Mouse (Mus musculus): Measurements from ENCODE around the gene Atp6v0c.

Gene Atp6v0c

DNA sequence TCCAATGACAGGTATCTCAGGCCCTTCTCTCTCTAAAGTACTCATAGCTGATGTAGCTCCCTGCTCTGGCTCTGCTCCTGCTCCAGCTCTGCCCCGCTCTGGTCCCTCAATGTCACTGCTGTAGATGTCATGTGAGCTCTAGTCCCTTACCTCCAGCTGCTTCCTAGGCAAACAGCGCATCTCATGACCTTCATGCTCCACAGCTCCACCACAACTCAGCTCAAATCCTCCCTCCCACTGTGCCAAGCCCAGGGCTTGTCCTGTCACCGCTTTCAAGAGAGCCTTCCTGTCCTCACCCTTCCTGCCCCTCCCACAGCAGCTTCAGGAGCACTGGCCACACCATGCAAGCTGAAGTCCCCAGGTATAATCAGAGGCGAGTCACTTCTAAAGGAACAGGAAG lies 30.2 kb upstream of the Atp6v0c start:
- DNase-seq (ENCODE audit: low read depth in 2 of 2, low spot score in 2 of 2): no peak

GRCm38 (mm10) chr17:24199252-24199651 lies 29.8 kb upstream of the Atp6v0c start:
- DNase-seq (ENCODE audit: low read depth in 2 of 2, low spot score in 2 of 2): no peak

DNA sequence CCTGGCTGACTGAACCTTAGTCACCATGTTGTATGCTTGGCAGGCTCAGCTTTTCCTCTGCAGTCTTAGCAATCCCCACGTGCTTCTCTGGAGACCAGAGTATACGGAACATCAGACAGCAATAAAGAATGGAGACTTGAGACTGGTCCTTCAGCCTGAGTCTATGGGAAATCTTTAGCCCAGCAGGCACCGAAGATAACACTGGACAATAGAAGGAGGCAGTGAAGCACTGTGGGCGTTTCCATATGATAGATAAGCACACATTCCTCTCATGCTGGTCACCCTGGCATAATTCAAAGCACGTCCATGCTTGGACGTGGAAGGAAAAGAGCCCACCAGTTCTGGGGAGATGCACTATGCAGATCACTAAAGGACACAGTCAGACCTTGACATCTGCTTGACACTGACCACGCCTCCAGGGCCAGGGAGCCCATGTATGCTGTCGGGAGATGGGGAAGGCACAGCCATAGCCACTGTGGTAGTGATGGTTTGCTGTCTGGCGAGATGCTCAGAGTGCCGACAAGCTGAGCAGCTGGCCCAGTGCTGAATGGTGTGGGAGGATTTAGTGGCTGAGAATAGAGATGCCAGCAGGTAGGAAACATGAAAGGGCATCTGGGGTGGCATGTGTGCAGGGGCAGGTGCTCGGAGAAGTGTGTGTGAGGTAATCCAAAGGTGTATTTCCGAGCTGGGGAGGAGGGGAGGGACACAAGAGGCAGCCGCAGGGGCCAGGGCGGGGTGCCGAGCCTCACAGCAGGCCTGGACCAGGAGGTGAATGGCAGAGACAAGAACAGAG lies 27.7 kb upstream of the Atp6v0c start:
- DNase-seq (ENCODE audit: low read depth in 2 of 2, low spot score in 2 of 2): no peak

DNA sequence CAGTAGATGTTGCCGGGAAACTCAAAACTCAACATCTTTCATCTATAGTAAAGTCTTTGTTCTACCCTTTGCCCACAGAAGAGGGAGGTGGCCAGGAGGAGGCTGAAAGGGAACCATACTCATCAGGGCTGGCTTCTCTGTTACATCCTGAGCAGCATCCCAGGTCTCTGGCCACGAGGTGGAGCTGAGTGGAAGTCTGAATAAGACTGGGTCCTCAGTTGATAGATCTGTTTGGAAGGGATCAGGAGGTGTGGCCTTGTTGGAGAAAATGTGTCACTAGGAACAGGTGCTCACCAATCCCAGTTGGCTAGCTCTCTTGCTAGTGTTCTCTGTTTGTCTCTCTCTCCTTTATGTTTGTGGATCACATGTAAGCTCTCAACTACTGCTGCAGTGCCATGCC lies 25.8 kb upstream of the Atp6v0c start:
- no peak for DNase-seq (ENCODE audit: low read depth in 2 of 2, low spot score in 2 of 2)

GRCm38 (mm10) chr17:24193769-24194168 lies 24.3 kb upstream of the Atp6v0c start:
- DNase-seq (ENCODE audit: low read depth in 2 of 2, low spot score in 2 of 2): no peak

DNA sequence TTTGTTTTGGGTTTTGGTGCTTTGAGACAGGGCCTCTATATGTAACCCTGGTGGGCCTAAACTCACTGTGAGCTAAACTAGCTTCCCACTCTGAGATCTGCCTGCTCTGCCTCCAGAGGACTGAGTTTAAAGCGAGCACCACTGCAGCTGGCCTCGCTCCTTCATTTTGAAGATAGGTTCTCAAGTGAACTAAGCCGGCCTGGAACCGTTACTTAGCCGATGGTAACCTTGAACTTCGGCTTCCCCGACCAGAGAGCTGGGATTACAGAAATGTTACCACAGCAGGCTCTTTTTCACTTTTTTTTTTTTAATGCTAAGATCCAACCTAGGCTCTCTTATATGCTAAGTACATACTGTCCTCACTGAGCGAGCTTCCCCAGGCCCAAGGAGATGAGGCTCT lies 23.8 kb upstream of the Atp6v0c start:
- DNase-seq (ENCODE audit: low read depth in 2 of 2, low spot score in 2 of 2): no peak

DNA sequence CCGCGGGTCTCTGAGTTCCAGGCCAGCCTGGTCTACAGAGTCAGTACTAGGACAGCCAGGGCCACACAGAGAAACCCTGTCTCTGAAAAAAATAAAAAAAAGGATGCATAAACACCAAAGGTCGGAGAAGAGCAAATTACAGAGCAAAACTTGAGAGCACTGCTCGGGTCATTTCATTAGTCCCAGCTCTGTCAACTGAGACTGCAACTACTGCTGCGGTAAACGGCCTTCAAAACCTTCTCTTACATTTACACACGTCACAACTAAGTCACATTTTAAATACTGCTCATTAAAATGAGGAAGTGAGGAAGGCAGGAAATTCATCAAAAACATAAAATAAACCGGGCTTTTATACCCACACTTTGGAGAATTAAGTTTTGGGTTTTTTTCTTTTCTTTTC lies 23.3 kb upstream of the Atp6v0c start:
- DNase-seq (ENCODE audit: low read depth in 2 of 2, low spot score in 2 of 2): no peak

GRCm38 (mm10) chr17:24191481-24191880 lies 22.0 kb upstream of the Atp6v0c start:
- DNase-seq (ENCODE audit: low read depth in 2 of 2, low spot score in 2 of 2): no peak

- DNase-seq (ENCODE audit: low read depth in 2 of 2, low spot score in 2 of 2): no peak
Measured at GRCm38 (mm10) chr17:24190934-24191333, 21.4 kb upstream of the Atp6v0c start.

DNA sequence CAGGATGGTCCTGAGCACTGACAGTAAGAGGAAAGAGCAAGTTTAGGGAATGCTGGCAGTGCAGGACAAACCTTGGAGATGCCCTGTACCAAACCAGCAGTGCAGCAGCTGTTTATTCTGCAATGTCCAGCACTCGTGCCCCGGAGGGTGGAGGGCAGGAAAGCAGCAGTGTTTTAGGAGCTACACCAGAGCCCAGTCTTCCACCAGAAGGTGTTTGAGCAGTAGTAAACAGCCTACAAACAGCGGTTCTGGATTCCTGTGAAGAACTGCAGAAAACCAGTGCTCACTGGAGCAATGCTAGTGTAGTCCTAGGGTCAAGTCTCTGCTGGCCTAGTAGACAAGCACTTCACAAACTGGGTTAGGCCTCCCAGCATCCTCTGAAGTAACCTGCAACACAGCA lies 4.8 kb upstream of the Atp6v0c start:
- no peak for DNase-seq (ENCODE audit: low read depth in 2 of 2, low spot score in 2 of 2)

GRCm38 (mm10) chr17:24173423-24173822 lies 3.9 kb upstream of the Atp6v0c start:
- peak; percentile 61 to 81 for DNase-seq (ENCODE audit: low read depth in 2 of 2, low spot score in 2 of 2)

- DNase-seq (ENCODE audit: low read depth in 2 of 2, low spot score in 2 of 2): no peak
Measured at GRCm38 (mm10) chr17:24171738-24172137, 2.2 kb upstream of the Atp6v0c start.

DNA sequence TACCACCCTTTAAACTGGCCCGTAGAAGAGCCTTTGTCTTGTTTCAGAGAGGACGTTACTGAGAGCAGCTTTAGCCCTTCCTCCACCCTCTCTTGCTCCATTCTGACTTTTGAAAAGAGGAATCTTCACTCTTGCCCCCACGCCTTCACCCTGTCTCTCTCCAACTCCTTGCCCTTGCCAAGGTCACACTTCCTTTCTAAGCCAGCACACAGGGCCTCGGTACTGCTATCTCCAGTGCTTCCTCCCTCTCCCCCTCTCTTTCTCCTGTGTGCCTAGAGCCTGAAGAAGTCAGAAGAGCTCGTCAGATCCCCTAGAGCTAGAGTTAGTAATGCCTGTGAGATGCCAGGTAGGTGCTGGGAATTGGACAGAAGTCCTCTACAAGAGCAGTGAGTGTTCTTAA lies 1.2 kb upstream of the Atp6v0c start:
- no peak for DNase-seq (ENCODE audit: low read depth in 2 of 2, low spot score in 2 of 2)

GRCm38 (mm10) chr17:24170125-24170524 lies 623 bp upstream of the Atp6v0c start:
- no peak for DNase-seq (ENCODE audit: low read depth in 2 of 2, low spot score in 2 of 2)

- peak; percentile 75 to 80 for DNase-seq (ENCODE audit: low read depth in 2 of 2, low spot score in 2 of 2)
Measured at GRCm38 (mm10) chr17:24168590-24169277, 768 bp downstream of the Atp6v0c start.

GRCm38 (mm10) chr17:24167891-24168505 lies 1.5 kb downstream of the Atp6v0c start:
- no peak for DNase-seq (ENCODE audit: low read depth in 2 of 2, low spot score in 2 of 2)

GRCm38 (mm10) chr17:24167120-24167519 lies 2.4 kb downstream of the Atp6v0c start:
- no peak for DNase-seq (ENCODE audit: low read depth in 2 of 2, low spot score in 2 of 2)

GRCm38 (mm10) chr17:24164566-24165259 lies 4.8 kb downstream of the Atp6v0c start:
- DNase-seq (ENCODE audit: low read depth in 2 of 2, low spot score in 2 of 2): no peak

DNA sequence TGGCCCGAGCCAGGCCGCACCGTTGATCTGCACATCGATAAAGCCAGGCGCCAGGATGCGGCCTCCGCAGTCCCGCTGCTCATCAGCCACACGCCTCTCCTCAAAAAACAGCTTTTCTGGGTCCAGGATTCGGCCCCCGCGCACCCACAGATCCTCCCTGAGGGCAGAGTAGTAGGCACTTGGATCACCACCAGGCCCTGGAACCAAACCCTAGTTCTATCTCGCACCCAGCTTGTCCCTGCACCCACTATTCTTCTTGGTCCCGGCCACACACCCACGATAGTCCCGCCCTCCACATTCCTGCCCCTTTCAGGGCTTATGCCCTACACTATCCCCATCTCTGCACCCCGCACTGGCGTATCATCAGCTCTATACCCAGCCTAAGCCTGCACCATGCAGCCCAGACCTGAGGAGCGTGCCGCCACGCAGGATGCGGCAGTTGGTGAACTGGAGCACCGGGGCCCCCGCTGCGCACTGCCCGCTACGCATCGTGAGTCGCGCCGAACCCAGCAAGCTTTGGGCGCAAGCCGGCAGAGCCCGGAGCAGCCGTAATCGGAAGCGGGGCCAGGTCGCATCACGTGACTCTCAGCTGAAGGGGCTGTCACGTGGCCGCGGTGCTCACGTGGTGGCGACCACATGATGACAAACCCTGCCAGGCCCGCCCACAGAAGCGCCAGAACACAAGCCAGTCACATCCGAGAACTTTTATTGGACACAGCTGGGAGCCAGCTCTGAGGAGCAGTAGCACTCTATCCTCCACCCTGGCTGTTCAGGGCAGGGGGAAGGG lies 6.1 kb downstream of the Atp6v0c start, which contains the start of gene Amdhd2:
Gene Amdhd2 (minus strand): TSS at position 591 of the 787 bp plus-strand sequence.
- DNase-seq (ENCODE audit: low read depth in 2 of 2, low spot score in 2 of 2): peak; percentile 95

- no peak for DNase-seq (ENCODE audit: low read depth in 2 of 2, low spot score in 2 of 2)
Measured at GRCm38 (mm10) chr17:24162584-24163175, 6.8 kb downstream of the Atp6v0c start.
